Mouse (Mus musculus) frontal cortex, adult (tissue): ENCODE data around the gene Garem2.

Source experiments
- ATAC-seq: cut with Nextera tagmentation; 2 replicates; pipeline ENCODE4 v1.9.2; 2017; ENCODE audit warnings: mild to moderate bottlenecking, moderate library complexity, mixed read lengths; ENCODE audit not compliant: low TSS enrichment

The Garem2 gene

DNA sequence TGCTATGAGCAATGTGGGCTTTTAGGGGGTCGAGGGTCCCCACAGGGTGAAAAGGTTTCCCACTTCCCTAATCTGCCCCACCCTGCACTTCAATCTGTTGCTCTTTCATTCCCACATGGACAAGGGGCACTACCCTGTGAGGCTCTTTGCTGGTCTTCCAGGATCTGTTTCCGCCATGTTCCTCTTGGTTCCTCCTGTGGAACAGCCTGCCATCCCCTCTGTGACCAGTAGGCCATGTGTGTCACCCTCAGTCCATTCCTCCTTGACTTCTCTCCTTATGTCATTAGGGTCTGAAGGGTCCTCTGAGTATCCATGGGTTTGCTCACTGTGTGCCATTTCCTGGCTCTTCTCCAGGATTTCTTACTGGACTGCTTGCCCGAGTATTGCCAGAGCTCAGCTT lies 6.8 kb downstream of the Garem2 start:
- ATAC-seq, result no peak

DNA sequence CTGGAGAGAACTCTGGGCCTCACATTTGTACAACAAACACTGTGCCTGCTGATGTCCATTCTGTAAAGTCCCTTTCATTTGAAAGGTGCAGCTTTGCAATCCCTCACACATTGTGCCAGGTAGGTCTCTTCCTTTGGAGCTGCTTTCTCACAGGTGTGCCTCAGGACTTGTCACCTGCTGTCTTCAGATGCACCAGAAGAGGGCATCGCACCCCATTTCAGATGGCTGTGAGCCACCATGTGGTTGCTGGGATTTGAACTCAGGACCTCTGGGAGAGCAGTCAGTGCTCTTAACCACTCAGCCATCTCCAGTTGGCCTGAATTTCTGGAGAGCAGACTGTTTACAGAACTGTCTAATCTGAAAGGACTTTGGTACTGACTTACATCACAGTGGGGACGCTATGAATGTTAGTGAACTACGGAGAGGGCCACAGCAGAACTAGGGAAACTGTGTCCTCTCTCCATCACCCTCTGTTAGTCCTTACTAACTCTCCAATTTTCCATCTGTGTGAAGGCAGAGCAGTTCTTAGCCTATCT lies 7.6 kb downstream of the Garem2 start:
- no peak for ATAC-seq

DNA sequence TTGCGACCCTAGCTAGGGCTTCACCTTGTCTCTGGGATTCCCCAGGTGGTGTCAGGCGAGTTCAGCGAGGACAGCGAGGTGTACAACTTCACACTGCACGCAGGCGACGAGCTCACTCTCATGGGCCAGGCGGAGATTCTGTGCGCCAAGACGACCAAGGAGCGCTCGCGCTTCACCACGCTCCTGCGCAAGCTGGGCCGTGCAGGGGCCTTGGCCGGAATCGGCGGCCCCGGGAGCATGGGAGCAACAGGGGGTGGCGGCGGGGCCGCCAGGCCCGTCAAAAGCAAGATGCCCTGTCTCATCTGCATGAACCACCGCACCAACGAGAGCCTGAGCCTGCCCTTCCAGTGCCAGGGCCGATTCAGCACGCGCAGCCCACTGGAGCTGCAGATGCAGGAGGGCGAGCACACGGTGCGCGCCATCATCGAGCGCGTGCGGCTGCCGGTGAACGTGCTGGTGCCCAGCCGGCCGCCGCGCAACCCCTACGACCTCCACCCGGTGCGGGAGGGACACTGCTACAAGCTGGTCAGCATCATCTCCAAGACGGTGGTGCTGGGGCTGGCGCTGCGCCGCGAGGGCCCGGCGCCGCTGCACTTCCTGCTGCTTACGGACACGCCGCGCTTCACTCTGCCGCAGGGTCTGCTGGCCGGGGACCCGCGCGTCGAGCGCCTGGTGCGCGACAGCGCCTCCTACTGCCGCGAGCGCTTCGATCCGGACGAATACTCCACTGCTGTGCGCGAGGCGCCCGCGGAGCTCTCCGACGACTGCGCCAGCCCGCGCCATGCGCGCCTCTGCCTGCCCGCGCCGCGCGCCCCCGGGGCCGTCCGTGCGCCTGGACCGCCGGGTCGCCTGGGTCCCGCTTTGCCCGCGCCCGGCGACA lies 9.2 kb downstream of the Garem2 start:
- ATAC-seq, result peak; percentile 75

DNA sequence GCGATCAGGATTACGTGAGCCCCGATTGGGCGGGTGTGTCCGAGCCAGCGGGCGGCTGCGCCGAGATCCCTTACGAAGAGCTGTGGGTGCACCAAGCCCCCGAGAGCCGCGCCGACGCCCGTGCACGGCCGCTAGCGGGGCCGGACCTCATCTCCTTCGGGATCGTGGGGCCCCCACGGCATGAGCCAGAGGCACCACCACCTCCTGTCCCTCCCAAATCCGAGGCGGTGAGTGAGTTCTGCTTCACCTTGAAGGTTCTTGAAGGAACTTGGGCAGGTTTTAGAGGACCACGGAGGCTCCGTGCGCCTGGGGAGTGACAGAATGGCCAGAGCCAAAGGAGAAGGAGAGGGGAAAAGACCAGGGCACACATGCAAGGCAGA lies 9.8 kb downstream of the Garem2 start:
- 0 out of 2 replicates have a peak, but pooled peaks have one; percentile 13 for ATAC-seq

DNA sequence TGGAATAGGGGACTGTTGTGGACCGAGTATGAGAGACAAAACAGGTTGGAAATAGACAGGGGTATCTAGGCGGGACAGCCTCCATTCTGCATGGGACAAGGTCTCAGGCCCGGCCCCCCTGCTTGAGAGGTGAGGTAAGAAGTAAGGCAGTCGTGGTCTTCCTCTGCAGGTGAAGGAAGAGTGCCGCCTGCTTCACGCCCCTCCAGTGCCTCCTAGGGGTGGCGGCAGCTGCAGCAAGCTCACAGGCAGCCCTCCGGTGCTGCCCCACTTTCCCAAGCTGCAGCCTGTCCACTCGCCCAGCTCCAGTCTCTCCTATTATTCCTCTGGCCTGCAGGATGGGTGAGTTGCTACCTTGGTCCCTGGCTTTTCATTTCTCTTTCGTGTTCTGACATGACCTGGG lies 10.8 kb downstream of the Garem2 start:
- no peak for ATAC-seq

DNA sequence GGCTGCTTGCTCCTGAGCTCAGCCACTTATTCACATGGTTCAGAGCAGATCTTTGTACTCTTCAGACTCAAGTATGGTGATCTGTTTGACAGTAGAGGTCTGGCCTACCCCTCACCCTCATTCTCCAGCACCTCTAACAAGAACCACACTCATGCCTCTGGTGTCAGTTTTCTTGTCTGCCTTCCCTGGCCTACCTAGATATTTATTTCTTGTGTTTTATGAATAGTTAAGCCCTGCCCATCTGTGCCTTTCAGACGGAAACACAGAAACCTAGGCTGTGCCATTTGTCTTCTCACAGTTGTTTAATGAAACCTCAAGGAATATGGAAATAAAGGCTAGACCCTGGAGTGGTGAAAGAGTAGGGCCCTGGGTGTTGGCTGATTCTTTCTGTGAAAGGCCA lies 13.1 kb downstream of the Garem2 start:
- ATAC-seq, result no peak

DNA sequence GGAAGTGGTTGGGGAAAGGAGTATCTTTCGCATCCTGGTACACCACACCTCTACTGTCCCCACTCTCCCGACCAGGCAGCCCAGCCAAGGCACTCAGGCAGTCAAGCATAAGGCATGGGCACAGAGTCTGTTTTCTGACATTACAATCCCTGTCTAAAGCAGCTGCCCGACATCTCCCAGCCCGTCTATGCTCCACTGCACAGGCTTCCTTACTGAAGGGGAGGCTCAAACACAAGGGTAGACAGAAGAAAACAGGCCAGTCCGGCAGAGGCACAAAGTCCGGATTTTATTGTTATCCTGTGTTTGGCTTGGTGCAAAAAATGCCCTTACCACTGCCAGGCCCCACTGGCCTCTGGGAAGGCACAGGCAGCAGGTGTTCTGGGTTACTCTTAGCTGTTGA lies 14.2 kb downstream of the Garem2 start:
- ATAC-seq, result no peak

DNA sequence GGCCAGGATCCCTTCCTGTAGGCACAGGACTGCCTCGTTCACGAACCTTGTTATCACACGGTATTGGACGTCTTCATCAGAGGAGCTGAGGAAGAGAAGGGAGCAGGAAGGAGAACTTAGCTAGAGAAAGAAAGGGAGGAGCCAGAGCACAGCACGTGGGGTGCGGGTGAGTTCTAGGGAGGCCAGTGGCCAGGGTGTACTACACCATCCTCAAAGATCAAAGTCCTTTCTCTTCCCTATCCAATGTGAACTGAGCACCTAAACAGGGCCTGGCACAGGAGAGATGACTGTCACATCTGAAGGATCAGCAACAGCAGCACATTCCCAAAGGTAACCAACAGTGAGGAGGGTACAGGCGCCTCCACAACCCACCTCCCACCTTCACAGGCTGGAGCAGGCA lies 15.1 kb downstream of the Garem2 start:
- ATAC-seq, result no peak

DNA sequence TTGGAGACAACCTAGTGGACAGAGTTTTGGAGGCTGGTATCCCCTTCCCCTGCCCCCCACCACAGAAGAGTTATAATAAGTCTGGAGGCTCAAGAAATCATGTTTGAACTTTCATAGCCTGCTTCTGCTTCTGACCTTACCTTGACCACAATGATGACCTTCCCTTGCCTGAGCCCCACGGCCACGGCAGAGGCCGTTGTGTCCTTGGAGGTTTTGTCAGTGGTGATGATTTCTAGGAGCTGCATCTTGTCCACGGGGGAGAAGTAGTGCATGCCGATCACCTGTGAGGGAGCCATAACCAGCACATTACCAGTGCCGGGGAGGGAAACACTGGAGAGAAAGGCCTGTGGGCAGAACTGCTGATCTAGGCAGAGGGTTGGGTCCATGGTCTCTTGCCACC lies 17.5 kb downstream of the Garem2 start:
- no peak for ATAC-seq

DNA sequence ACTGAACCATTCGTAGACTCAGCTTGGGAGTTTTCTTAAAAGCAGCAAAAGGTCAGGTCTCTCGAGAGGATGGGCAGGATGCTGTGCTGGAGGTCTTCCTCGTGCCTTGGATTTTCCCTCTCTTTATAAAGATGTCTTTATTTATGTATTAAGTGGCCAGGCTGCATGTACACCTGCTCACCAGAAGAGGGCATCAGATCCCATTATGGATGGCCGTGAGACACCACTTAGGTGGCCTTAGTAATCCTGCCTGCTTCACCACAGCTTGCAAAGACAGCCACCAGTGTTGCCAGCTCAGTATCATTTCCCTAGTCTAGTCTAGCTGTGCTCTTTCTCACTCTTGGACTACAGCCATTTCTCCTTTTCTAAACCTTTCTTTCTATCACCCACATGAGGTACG lies 20.6 kb downstream of the Garem2 start:
- no peak for ATAC-seq

DNA sequence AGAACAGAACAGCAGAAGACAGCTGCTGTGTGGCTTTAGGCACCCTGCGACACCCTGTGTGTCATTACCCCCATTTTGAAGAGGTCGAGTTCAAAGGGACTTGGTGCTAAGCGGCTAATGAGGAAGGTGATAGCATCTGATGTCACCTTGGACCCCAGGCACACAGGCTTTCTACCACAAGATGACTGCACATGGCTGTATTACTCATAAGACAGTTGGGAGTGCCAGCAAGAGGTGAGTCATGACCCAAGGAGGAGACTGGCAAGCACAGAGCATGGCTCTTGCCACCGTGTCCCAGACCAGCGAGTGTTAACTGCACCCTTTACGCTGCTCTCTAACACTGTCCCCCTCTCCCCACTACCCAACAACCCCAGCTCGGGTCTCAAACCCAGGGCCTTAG lies 21.8 kb downstream of the Garem2 start:
- ATAC-seq, result no peak

DNA sequence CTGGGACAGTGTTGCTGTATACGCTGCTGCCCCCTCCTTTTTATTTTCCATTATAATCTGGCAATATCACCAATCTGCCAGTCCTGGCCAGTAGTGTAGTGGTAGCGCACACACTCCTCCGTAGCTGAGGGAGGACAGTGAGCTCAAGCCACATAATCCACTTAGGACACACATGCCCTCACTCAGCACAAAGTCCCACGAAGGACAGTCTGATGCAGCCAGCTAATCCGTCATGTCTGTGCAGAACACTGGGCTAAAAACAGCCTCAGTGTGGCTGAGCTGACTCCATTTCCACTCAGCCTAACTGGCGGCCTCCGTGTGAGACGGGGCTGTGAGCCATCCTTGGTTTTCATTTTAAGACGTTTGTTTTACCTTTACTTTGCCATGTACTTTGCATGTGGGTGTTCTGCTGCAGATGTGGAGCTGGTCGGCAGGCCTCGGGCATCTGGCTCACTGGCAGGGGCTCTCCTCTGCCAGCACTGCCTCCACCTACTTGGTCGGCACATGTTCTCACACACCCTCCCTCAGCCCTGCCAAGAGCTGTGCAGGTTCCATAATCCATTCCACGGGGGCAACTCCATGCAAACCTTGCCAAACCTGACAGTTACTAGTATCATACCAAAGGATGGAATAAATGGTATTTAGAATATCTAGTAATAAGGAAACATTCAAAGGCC lies 23.1 kb downstream of the Garem2 start:
- peak; percentile 77 for ATAC-seq

DNA sequence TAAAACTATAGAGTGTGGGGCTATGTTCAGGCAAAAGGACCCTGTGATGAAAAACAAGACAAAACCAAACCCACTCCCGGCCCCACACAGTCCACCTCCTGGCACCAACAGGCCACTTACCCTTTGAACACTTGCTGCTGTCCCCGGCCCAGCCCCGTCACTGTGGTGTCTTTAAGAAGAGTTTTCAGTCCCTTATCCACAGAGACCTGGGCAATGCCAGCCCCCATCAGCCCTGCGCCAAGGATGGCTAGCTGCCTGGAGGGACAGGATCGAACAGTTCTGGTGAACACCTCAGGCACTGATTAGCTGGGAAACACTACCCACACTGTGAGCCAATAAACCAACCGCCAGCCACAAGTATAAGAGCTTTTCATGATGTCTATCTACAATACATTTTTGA lies 23.7 kb downstream of the Garem2 start:
- ATAC-seq, result no peak

DNA sequence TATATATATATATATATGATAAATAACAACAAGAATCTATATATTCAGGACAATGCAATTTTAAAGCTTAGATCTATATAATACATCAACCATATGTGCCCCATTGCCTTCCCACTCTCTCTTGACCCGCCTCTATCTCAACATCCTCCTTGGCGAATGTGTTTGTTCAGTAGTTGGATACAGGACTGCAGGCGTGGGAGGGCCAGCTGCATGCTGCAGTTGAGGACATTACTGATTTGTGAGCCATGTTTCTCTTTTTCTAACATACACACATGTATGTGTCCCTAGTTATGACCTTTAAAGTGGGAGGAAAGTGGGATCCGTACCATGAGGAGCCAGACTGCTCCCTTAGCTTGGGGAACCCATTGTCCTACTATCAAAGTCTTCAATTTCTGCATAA lies 26.3 kb downstream of the Garem2 start:
- ATAC-seq, result no peak

DNA sequence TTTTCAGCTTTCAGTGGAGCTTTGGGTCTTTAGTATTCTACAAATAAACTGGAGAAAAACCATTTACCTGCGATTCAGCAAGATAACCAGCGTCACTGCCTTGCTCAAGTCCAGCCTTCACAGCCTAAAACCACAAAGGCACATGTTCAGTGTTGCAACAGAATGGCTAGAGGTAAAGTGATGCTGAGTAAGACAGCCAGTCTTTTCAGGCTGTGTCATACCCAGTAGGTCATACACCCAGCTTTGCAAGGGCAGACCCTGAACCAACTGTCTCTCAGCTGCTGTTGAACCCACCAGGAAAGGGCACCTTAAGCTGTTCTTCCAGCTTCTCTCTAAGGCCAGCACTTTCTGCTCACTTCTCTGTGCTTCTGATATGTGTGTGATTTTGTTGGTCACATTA lies 27.2 kb downstream of the Garem2 start:
- no peak for ATAC-seq

DNA sequence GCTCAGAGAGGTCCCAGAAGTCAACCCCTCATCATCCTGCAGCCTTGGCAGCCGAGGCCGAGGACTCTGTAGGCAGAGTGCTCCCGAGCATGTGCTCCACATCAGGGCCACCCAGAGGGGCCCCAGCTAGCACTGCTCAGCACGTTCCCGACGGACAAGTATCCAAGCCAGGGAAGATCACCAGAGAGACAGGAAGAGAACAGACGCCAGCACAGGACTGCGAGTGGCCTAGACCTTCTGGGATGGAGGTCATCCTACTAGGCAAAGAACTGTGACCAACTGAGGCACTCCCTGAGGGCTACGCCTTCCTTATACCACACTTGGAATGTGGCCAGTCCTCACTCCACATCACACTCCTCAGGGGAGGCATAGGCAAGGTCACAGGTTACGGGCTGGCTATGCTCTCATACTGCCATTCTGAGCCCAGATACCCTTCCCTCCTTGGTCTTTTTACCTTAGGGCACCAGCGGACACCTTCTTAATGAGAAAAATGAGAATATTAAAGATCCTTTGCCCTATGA lies 30.8 kb downstream of the Garem2 start:
- no peak for ATAC-seq

DNA sequence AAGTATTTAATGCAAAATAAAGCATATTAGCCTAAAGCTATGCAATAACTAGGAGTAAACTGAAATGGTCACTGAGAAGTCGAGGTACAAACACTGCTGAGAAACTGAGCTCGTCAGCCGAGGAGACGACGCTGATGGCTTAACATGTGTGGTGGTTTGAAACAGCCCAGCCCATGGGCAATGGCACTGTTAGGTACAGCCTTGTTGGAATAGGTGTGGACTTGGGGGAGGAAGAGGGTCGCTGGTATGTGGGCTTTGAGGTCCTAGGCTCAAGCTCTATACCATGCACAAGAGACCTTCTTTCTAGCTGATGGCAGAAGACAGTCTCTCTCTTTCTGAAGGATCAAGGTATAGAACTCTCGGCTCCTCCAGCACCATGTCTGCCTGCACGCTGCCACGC lies 32.3 kb downstream of the Garem2 start:
- no peak for ATAC-seq

DNA sequence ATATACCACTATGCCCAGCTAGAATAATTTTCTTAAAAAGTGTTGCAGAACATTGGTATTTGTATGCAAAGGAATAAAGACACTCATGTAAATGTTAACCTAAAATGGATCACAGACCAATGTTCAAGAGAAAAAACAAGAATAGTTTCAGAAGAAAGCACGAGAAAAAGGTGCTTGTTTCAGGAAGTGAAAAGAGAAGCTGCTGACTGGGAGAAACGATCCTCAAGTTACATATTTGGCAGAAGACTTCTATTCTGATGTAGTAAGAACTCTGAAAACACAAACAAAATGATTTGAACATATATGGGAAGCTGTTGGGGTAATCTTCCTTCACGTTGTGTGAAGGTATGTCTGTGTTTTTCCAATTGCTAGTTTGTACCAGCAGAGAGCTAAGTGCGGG lies 33.2 kb downstream of the Garem2 start:
- no peak for ATAC-seq

DNA sequence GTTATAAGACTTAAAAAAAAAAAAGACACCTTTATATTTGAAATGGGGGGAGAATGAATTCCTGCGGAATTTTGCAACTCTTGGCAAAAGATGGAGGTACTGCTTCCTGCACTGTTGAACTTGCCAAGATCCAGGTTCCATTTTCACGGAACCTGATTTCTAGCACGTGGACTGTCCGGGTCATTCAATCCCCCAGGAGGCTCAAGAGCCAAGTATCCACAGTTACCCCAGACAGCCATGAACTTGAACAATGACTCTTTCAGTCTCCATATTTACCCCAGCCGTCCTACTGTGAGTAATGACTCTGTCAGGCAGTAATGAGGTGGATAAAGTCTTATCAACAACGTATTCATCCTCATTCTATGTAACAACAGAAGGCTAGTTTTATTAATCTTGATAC lies 41.6 kb downstream of the Garem2 start:
- no peak for ATAC-seq

DNA sequence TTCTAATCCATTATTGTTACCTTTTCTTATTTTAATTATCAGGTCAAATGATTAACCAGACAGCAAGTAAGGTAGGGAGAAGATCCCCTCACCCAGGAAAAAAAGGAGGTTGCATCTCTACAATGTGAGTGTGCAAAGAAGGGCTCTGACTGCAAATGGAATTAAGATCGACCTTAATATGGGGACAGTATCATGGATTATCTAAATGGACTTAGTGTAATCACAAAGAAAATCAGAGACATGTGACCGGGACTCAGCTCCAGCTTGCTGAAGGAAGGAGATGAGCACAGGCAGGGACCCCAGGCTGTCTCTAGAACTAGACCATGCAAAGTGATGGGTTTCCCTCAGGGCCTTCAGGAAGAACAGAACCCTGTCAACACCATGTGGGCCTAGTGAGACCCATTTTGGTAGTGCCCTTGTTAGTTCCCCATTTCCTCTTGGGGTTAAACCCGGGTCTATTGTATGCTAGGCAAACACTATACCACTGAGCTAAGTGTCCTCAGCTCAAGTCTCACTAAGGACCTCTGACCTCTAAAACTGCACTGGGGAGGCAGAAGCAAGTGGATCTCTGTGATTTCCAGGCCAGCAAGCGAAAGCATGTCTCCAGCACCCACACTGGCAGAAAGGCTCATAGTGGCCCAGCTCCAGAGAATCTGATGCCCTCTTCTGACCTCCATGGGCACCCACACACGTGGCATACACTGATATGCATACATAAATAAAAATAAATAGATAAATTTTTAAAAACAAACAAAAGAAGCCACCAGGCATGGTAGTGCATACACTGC lies 43.4 kb downstream of the Garem2 start:
- ATAC-seq, result no peak

DNA sequence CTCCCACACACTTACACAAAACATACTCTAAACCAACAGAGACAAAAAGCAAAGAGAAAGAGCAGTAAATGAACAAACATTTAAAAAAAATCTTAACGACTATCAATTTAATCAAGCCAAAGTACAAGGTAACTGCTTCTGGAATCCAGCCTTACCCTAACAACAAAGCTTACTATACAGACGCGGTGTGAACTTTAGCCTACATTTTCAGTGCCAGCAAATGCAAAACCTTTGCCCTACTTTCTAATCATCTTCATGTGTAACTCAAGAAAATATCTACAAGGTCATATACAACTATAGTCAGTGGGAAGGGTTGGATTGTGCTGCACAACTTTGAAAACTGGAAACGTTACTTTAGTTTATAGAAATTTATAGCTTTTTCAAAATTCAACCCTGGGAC lies 47.0 kb downstream of the Garem2 start:
- ATAC-seq, result no peak

DNA sequence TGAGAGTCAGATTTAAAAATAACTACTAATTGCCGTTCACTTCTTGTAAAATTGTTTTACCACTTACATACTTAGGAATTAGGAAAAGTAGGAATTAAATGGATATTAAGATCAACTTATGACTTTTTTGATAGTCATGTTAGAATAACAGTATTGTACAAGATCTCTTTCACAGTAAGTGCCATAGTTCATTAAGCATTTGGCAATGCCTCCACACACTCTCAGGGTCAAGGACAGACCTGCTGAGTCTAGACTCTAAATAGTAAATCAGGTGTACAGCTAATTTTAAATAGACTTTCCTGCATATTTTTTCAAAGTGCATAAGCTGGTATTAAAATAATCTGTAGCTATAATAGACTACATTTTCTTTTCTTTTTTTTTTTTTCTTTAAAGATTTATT lies 47.5 kb downstream of the Garem2 start:
- ATAC-seq, result no peak
